Mouse (Mus musculus) small intestine, adult 2 months (tissue): ENCODE data around the gene Pla2g3. TPM values are rescaled to one million over a fixed set of nuclear protein-coding genes. Genes with fewer than 3 reads are reported as not detected.

Experiments used
- H3K27ac ChIP-seq: fragments of 200-500 bp; 2 replicates; pipeline ENCODE4 v1.5.1; 2012; ENCODE audit warnings: low read depth, low read length, control low read depth, inconsistent platforms; ENCODE audit not compliant: insufficient read depth
- H3K27me3 ChIP-seq: fragments of 200-500 bp; 2 replicates; pipeline ENCODE4 v1.6.1; 2012; ENCODE audit warnings: mild to moderate bottlenecking, moderate library complexity, low read length, inconsistent platforms; ENCODE audit not compliant: control insufficient read depth, insufficient read depth
- H3K36me3 ChIP-seq: fragments of 200-500 bp; 2 replicates; pipeline ENCODE4 v1.6.1; 2012; ENCODE audit warnings: mild to moderate bottlenecking, low read length, control low read depth, inconsistent platforms; ENCODE audit not compliant: control insufficient read depth, insufficient read depth
- H3K4me1 ChIP-seq: fragments of 200-500 bp; 2 replicates; pipeline ENCODE4 v1.6.1; 2012; ENCODE audit warnings: low read length, inconsistent platforms, mixed read lengths; ENCODE audit not compliant: control insufficient read depth, insufficient read depth, insufficient read length
- H3K4me3 ChIP-seq: fragments of 200-500 bp; 2 replicates; pipeline ENCODE4 v1.5.1; 2012; ENCODE audit warnings: low read depth, mild to moderate bottlenecking, control low read depth, inconsistent platforms, low read length, moderate library complexity
- CTCF ChIP-seq: fragments of 200-500 bp; IDR thresholded peaks from 2 replicates; pipeline ENCODE4 v1.5.1; 2012; ENCODE audit warnings: low read depth, mild to moderate bottlenecking, control low read depth, inconsistent platforms, low read length, moderate library complexity, mixed read lengths; ENCODE audit not compliant: insufficient replicate concordance, insufficient read length; ENCODE audit errors: extremely low read depth
- POLR2A ChIP-seq: fragments of 200-500 bp; IDR thresholded peaks from 2 replicates; pipeline ENCODE4 v1.6.1; 2012; ENCODE audit warnings: low read depth, mild to moderate bottlenecking, control low read depth, inconsistent platforms, low read length, moderate library complexity
- WGBS: fragments of 180-500 bp; shearing (Covaris S2); methylation state at CpG from one replicate; pipeline ENCODE4 v1.1.7; 2018; 5-methylcytosine and 5-hydroxymethylcytosine counted together
- polyA plus RNA-seq: library from polyadenylated mRNA; depleted of rRNA; stranded (reverse); fragments of >200 nt; gene quantifications from 2 replicates; pipeline ENCODE4 v1.2.3, GENCODE M21; 2012

Pla2g3 gene
- polyA plus RNA-seq, 1 experiment = 0.48 TPM

DNA sequence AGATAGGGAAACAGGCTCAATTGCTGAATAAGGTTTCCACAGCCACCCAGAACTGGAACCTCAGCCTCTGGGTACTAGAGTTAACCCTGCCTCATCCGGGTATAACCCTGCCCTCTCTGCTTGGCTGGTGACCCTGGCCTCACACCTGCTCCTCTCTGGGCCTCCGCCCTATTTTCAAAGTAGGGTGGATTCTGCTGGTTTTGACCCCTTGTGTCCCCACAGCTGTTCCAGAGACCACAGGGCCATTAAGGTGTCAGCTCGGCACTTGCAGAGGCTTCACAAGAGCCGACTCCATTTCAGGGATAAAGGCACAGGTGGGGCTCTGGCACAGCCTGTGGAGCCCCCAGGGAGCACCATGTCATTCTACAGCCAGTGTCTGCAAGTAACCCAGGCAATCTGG lies 4.7 kb downstream of the Pla2g3 start:
- WGBS = 55% methylated on average over 4 of the region's 4 CpGs
- TF ChIP-seq POLR2A = no peak
- no peak for TF ChIP-seq CTCF
- H3K27me3 ChIP-seq = no peaks in the 10 kb centered on the region
- H3K4me3 ChIP-seq = no peak overlapping the region
- H3K4me1 ChIP-seq = peaks cover 9% of the 10 kb centered on the region
- no peak overlapping the region for H3K27ac ChIP-seq
- peaks cover under 1% of the 10 kb centered on the region; the same call in 1 of the 2 replicates for H3K36me3 ChIP-seq

DNA sequence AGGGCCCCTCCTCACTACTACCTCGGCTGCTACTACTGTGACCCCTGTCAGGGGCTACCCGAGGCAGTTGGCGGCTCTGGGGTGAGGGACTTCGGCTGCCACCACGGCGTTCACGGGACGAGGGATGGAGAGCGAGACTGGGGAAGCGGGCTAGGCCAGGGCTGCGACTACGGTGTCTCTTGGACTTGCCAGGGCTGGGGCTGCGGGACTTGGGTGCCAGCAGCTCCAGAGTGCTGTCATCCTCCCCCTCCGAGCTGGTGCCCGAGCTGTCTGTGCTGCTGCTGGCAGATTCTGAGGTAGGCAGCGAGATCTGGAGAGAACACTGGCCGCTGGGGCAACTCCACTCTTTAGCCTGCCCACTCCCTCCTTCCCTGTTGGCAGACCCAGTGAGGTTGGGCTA lies 6.8 kb downstream of the Pla2g3 start:
- Histone ChIP-seq H3K27me3 (no peaks in the 10 kb centered on the region), H3K27ac (no peak overlapping the region), H3K4me3 (no peak overlapping the region), H3K36me3 (peaks cover 10% of the 10 kb centered on the region), H3K4me1 (no peaks in the 10 kb centered on the region; the same call in 1 of the 2 replicates)
- WGBS = 94% methylated on average over 17 of the region's 17 CpGs
- TF ChIP-seq CTCF = no peak
- no peak for TF ChIP-seq POLR2A

DNA sequence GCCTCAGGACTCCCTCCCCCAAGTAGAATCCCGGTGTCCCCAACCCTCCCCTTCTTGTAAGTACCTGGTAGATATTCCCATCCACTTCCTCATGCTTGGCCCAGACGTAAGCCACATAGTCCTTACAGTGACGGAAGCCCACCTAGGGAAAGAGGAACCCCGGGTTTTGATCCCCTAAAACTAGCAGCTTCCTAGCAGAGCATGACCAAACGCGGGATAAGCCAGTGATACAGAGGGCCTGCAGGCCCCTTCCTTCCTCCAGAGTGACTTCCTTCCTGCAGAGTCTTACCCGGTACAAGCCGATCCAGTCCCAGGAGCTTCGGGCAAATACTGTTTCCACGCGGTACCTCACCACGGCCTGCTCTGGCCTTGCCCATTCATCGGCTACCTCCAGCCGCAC lies 7.4 kb downstream of the Pla2g3 start:
- no peak overlapping the region for H3K4me3 ChIP-seq
- 88% methylated on average over 14 of the region's 14 CpGs for WGBS
- TF ChIP-seq CTCF = no peak
- TF ChIP-seq POLR2A = no peak

DNA sequence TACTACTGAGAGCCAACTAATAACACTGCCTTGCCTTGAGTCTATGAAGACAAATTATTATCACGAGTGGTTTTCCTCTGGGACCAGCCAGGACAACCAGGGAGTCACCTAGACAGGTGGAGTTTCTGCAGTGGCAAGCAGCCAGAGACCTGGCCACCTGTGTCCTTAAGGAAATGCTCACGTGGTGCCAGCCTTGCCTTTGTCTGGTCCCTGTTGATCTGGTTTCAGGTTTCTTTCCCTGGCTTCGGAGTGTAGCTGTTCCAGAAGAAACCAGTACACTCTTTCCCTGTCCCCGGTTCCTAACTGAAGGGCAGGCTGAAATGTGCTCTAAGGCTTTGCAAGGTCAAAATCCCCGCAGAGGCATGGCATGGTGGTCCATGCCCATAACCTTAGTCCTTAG lies 8.7 kb downstream of the Pla2g3 start:
- H3K27ac ChIP-seq = peak overlapping the region; percentile 65; the same call in 1 of the 2 replicates
- no peaks in the 10 kb centered on the region; the same call in none of the 2 replicates for H3K4me1 ChIP-seq
- no peaks in the 10 kb centered on the region for H3K27me3 ChIP-seq
- peaks cover 13% of the 10 kb centered on the region for H3K36me3 ChIP-seq
- WGBS = 25% methylated on average over 5 of the region's 5 CpGs
- no peak for TF ChIP-seq POLR2A
- TF ChIP-seq CTCF = no peak
- H3K4me3 ChIP-seq = no peak overlapping the region

More for the DNA sequence above, 7.4 kb downstream of the Pla2g3 start:
- Histone ChIP-seq H3K36me3 (peaks cover 13% of the 10 kb centered on the region), H3K27ac (no peak overlapping the region), H3K27me3 (no peaks in the 10 kb centered on the region), H3K4me1 (no peaks in the 10 kb centered on the region; the same call in none of the 2 replicates)

GRCm38 (mm10) chr11:3497296-3497695 lies 9.2 kb downstream of the Pla2g3 start:
- H3K27ac ChIP-seq = 0 out of 2 replicates have a peak overlapping the region, but pooled peaks have one; percentile 65
- TF ChIP-seq CTCF = no peak
- TF ChIP-seq POLR2A = no peak
- WGBS = 89% methylated on average over 1 of the region's 1 CpGs
- no peak overlapping the region for H3K4me3 ChIP-seq
- H3K27me3 ChIP-seq = no peaks in the 10 kb centered on the region
- peaks cover 16% of the 10 kb centered on the region for H3K36me3 ChIP-seq
- H3K4me1 ChIP-seq = no peaks in the 10 kb centered on the region; the same call in none of the 2 replicates

GRCm38 (mm10) chr11:3502057-3502456 lies 14.0 kb downstream of the Pla2g3 start:
- WGBS = 82% methylated on average over 17 of the region's 17 CpGs
- Histone ChIP-seq H3K27ac (no peak overlapping the region), H3K36me3 (peaks cover 19% of the 10 kb centered on the region), H3K4me3 (no peak overlapping the region), H3K27me3 (no peaks in the 10 kb centered on the region), H3K4me1 (peaks cover 9% of the 10 kb centered on the region)
- TF ChIP-seq CTCF (no peak), POLR2A (no peak)

DNA sequence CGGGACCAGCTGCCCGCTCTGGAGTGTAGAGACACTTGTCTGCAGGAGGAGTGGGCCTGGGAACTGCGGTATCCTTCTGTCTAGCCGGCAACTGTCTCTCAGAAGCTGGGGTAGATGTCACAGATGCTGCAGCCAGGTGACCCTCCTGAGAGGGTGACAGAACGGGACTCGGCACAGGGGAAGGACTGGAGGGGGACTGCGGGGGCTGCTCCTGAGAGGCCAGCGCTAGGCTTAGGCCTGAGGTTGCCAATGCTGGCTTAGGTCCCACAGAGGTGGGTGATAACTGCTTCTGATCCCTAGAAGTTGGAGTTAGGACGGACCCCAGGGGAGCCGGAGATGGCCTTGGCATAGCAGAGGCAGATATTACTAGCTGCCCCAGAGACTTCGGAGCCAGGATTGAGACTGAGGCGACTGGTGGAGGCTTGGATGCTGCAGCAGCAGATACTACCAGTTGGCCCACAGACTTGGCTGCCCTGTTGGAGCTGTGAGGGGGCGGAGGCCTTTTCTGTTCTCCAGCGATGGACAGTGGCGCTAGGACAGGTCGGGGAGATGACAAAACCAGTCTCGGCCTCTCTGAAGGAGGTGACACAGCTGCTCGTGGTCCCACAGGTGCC lies 14.5 kb downstream of the Pla2g3 start:
- H3K27me3 ChIP-seq = no peaks in the 10 kb centered on the region
- H3K4me1 ChIP-seq = peaks cover 9% of the 10 kb centered on the region
- H3K27ac ChIP-seq = no peak overlapping the region
- TF ChIP-seq CTCF (no peak), POLR2A (no peak)
- 88% methylated on average over 18 of the region's 18 CpGs for WGBS
- no peak overlapping the region for H3K4me3 ChIP-seq
- H3K36me3 ChIP-seq = peaks cover 19% of the 10 kb centered on the region
